Mouse (Mus musculus) lung, adult 2 months (tissue): ENCODE data around the gene Syp.

ENCODE experiments used
- CTCF ChIP-seq: fragments of 200-500 bp; IDR thresholded peaks from 2 replicates; pipeline ENCODE4 v1.5.1; 2011; ENCODE audit warnings: mild to moderate bottlenecking, low read length, control low read depth; ENCODE audit not compliant: insufficient read depth
- POLR2A ChIP-seq: fragments of 200-500 bp; IDR thresholded peaks from 2 replicates; pipeline ENCODE4 v1.6.1; 2011; ENCODE audit warnings: low read depth, mild to moderate bottlenecking, control low read depth, low read length, borderline replicate concordance; ENCODE audit errors: extremely low read depth

- TF ChIP-seq POLR2A: no peak
- TF ChIP-seq CTCF: no peak
These were observed 27.6 kb upstream of the Syp start for GRCm38 (mm10) chrX:7610536-7611258.
